Mouse (Mus musculus) intestine, embryonic 15.5 days (tissue): ENCODE data around the gene Syt1. TPM values are rescaled to one million over a fixed set of nuclear protein-coding genes. Genes with fewer than 3 reads are reported as not detected.

Experiments
- ATAC-seq: fragments of 200-750 bp; cut with Nextera tagmentation; 2 replicates; pipeline ENCODE4 v1.8.0; 2017; ENCODE audit warnings: moderate TSS enrichment, moderate library complexity
- H3K27ac ChIP-seq: fragments of 300-500 bp; sonication (generic); 2 replicates; pipeline ENCODE4 v1.5.1; 2015; ENCODE audit warnings: mild to moderate bottlenecking, inconsistent platforms
- H3K27me3 ChIP-seq: fragments of 300-500 bp; sonication (generic); replicated peaks from 2 replicates; pipeline ENCODE4 v1.6.1; 2015; ENCODE audit warnings: inconsistent platforms
- H3K36me3 ChIP-seq: fragments of 300-500 bp; sonication (generic); 2 replicates; pipeline ENCODE4 v1.6.1; 2015; ENCODE audit warnings: inconsistent platforms
- H3K4me1 ChIP-seq: fragments of 300-500 bp; sonication (generic); replicated peaks from 2 replicates; pipeline ENCODE4 v1.6.1; 2015; ENCODE audit warnings: inconsistent platforms
- H3K4me2 ChIP-seq: fragments of 300-500 bp; sonication (generic); replicated peaks from 2 replicates; pipeline ENCODE4 v1.6.1; 2015; ENCODE audit warnings: mild to moderate bottlenecking, inconsistent platforms
- H3K4me3 ChIP-seq: fragments of 300-500 bp; sonication (generic); replicated peaks from 2 replicates; pipeline ENCODE4 v1.5.1; 2015; ENCODE audit warnings: inconsistent platforms
- H3K9ac ChIP-seq: fragments of 300-500 bp; sonication (generic); 2 replicates; pipeline ENCODE4 v1.6.1; 2015; ENCODE audit warnings: inconsistent platforms
- H3K9me3 ChIP-seq: fragments of 300-500 bp; sonication (generic); 2 replicates; pipeline ENCODE4 v1.6.1; 2016; ENCODE audit warnings: inconsistent platforms
- WGBS: fragments of 180-500 bp; shearing (Covaris S2); methylation state at CpG from one replicate; pipeline ENCODE4 v1.1.7; 2015; 5-methylcytosine and 5-hydroxymethylcytosine counted together
- polyA plus RNA-seq: library from polyadenylated mRNA; unstranded; fragments of >200 nt; fragmentation: Nextera tagmentation; extraction: Ambion mirVana; gene quantifications from 2 replicates; pipeline ENCODE4 v1.2.1, GENCODE M21; 2015

The Syt1 gene
- polyA plus RNA-seq, 1 experiment from 2014 or later, result 10.0 TPM

DNA sequence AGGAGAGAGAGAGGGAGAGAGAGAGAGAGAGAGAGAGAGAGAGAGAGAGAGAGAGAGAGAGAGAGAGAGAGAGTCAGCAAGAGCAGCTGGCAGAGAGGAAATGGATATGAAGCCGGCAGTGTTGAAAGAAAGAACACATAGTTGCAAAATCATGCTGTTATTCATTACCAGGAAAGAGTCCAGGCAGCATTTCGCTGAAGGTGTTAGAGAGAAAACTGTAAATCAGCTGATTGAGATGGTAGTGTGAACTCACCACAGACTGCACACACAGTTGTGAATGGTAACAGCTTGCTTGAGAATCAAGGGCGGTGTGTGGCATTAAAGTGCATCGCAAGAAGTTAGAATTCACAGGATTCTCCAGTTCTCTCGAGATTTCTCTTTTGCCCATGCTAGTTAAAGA, 300.3 kb downstream of the Syt1 start:
- Histone ChIP-seq H3K27ac (no peak overlapping the region), H3K4me1 (no peaks in the 10 kb centered on the region), H3K27me3 (no peaks in the 10 kb centered on the region), H3K4me2 (no peak overlapping the region), H3K4me3 (no peak overlapping the region), H3K36me3 (no peaks in the 10 kb centered on the region), H3K9ac (no peak overlapping the region), H3K9me3 (no peaks in the 10 kb centered on the region)
- 57% methylated on average over 5 of the region's 5 CpGs for WGBS
- no peak for ATAC-seq

- Histone ChIP-seq H3K27me3 (no peaks in the 10 kb centered on the region), H3K27ac (no peak overlapping the region), H3K4me2 (no peak overlapping the region), H3K4me1 (no peaks in the 10 kb centered on the region), H3K9ac (no peak overlapping the region), H3K9me3 (no peaks in the 10 kb centered on the region), H3K36me3 (no peaks in the 10 kb centered on the region), H3K4me3 (no peak overlapping the region)
- 91% methylated on average over 3 of the region's 3 CpGs for WGBS
- ATAC-seq, result no peak
These were observed 305.1 kb downstream of the Syt1 start for GRCm38 (mm10) chr10:108705658-108706057.

- H3K9me3 ChIP-seq, result no peaks in the 10 kb centered on the region
- H3K27me3 ChIP-seq, result no peaks in the 10 kb centered on the region
- no peaks in the 10 kb centered on the region for H3K4me1 ChIP-seq
- H3K36me3 ChIP-seq, result no peaks in the 10 kb centered on the region
- no peak overlapping the region for H3K27ac ChIP-seq
- H3K9ac ChIP-seq, result no peak overlapping the region
- no peak overlapping the region for H3K4me3 ChIP-seq
- 86% methylated on average over 14 of the region's 14 CpGs for WGBS
- no peak overlapping the region for H3K4me2 ChIP-seq
- no peak for ATAC-seq
These were observed 309.2 kb downstream of the Syt1 start for GRCm38 (mm10) chr10:108701361-108702128.

DNA sequence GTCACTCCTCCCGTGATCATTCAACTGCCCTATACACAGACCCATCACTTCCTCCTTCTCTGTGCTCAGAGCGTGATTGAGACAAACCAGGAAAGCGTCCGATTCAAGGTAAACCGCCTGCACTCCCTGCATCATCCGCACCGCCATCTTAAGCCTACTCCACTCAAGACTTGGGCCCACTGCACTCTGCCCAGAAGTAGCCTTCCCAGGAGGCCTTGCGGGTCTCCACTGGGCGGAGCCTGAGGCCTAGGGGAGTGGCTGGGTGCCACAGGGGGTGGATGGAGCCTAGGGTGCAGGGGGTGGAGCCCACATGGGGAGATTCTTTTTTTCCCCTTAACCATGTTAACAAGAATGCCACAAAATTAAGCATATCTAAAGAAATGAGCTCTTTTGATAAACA, 310.8 kb downstream of the Syt1 start, which contains the start of gene Gm5136:
TSS of gene Gm5136 (minus strand) at position 215 of the 400 bp plus-strand sequence.
- no peak for ATAC-seq
- H3K36me3 ChIP-seq, result no peaks in the 10 kb centered on the region
- H3K27ac ChIP-seq, result no peak within 1 kb of the TSS
- 94% methylated on average over 9 of the region's 9 CpGs for WGBS
- H3K4me2 ChIP-seq, result no peak within 1 kb of the TSS
- H3K27me3 ChIP-seq, result no peaks in the 10 kb centered on the region
- H3K9me3 ChIP-seq, result no peaks in the 10 kb centered on the region
- no peak within 1 kb of the TSS for H3K4me3 ChIP-seq
- no peak within 1 kb of the TSS for H3K9ac ChIP-seq
- no peaks in the 10 kb centered on the region for H3K4me1 ChIP-seq

DNA sequence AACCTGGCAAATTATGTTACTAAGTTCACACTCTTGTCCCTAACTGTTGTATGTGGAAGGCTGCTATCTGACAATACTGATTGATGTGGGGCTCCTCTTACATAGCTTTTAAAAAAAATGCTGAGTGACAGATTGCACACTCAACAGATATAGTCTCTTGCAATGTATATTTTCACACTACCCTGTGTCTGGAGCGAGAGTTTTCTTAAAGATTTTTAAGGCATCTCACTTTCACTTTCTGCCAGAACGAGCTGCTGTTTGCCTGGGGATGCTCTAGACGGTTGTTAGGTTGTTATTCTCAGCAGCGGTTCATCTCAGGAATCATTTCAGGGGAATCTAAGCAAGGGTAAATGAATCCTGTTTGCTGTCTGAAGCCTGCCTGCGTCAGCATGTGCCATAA, 313.7 kb downstream of the Syt1 start:
- Histone ChIP-seq H3K4me2 (no peak overlapping the region), H3K9me3 (no peaks in the 10 kb centered on the region), H3K4me3 (no peak overlapping the region), H3K27me3 (no peaks in the 10 kb centered on the region), H3K4me1 (no peaks in the 10 kb centered on the region), H3K36me3 (no peaks in the 10 kb centered on the region), H3K27ac (no peak overlapping the region), H3K9ac (no peak overlapping the region)
- ATAC-seq, result no peak
- WGBS, result 39% methylated on average over 5 of the region's 5 CpGs

- H3K36me3 ChIP-seq, result no peaks in the 10 kb centered on the region
- H3K27me3 ChIP-seq, result no peaks in the 10 kb centered on the region
- no peak overlapping the region for H3K27ac ChIP-seq
- H3K4me1 ChIP-seq, result no peaks in the 10 kb centered on the region
- H3K4me3 ChIP-seq, result no peak overlapping the region
- no peak overlapping the region for H3K9ac ChIP-seq
- ATAC-seq, result no peak
- no peaks in the 10 kb centered on the region for H3K9me3 ChIP-seq
- H3K4me2 ChIP-seq, result no peak overlapping the region
- 71% methylated on average over 9 of the region's 9 CpGs for WGBS
These were observed 319.8 kb downstream of the Syt1 start for GRCm38 (mm10) chr10:108690954-108691353.

DNA sequence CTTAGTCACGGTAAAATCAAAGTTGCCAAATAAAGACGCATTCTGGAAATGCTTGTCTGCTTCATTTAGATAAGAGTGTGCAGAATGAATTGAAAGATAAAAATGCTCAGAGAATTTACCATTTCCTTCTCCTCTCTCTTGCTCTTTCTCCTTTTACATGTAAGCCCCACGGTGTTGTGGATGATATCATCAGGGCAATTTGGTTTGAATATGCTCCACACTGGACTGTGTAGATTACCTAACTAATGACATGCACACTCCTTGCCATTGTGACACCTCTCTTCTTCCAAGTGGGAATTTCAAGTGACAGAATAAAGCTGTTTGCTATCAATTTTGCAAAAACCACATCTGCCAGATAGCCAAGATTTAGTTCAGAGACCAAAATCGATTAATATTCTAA, 324.1 kb downstream of the Syt1 start:
- H3K4me2 ChIP-seq, result no peak overlapping the region
- no peak overlapping the region for H3K9ac ChIP-seq
- H3K4me3 ChIP-seq, result no peak overlapping the region
- H3K27ac ChIP-seq, result no peak overlapping the region
- 82% methylated on average over 4 of the region's 4 CpGs for WGBS
- H3K36me3 ChIP-seq, result no peaks in the 10 kb centered on the region
- H3K9me3 ChIP-seq, result no peaks in the 10 kb centered on the region
- no peaks in the 10 kb centered on the region for H3K27me3 ChIP-seq
- no peaks in the 10 kb centered on the region for H3K4me1 ChIP-seq
- ATAC-seq, result no peak

- no peak for ATAC-seq
- Histone ChIP-seq H3K9me3 (no peaks in the 10 kb centered on the region), H3K4me2 (no peak overlapping the region), H3K4me3 (no peak overlapping the region), H3K27me3 (no peaks in the 10 kb centered on the region), H3K4me1 (no peaks in the 10 kb centered on the region), H3K9ac (no peak overlapping the region), H3K27ac (no peak overlapping the region), H3K36me3 (no peaks in the 10 kb centered on the region)
- 54% methylated on average over 14 of the region's 14 CpGs for WGBS
These were observed 330.9 kb downstream of the Syt1 start for GRCm38 (mm10) chr10:108679675-108680390.

DNA sequence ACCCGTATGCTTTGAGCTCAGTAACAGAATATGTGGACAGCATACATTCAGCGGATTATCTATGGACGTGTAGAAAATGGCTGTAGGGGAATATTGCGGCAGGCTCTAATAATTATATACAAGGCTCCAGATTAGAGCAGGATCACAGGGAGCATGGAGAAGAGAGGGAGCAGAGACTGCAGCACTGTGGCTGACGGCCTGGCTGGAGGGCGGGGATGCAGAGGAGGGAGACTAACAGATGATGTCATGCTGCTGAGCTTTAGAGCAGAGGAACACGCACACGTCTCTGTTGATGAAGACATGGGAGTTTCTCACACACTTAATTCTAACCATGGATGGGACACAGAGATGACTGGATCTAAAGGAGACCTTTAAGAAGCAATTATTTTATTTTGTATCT, 333.7 kb downstream of the Syt1 start:
- Histone ChIP-seq H3K4me1 (no peaks in the 10 kb centered on the region), H3K9ac (no peak overlapping the region), H3K4me2 (no peak overlapping the region), H3K36me3 (no peaks in the 10 kb centered on the region), H3K4me3 (no peak overlapping the region), H3K27me3 (no peaks in the 10 kb centered on the region), H3K9me3 (no peaks in the 10 kb centered on the region), H3K27ac (no peak overlapping the region)
- ATAC-seq, result no peak
- WGBS, result 82% methylated on average over 8 of the region's 8 CpGs

DNA sequence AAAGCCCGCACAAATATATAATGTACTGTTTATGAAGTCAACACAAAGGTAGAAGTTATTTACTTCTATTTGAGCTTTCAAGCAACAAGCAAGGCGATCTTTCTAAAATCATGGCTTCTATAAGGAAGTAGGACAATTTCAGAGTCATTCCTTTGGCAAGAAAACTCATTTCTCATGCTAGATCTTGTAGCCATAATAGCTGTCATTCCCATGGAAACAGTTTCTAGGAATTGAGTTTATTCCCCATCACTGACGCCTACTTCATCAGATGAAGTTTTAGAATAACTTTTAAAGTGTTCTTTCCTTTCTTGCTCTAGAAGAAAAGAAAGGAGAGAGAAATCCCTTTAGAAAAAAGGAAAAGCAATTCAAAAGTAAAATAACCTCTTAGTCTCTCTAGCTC, 341.8 kb downstream of the Syt1 start:
- Histone ChIP-seq H3K27ac (no peak overlapping the region), H3K9me3 (no peaks in the 10 kb centered on the region), H3K27me3 (no peaks in the 10 kb centered on the region), H3K4me3 (no peak overlapping the region), H3K36me3 (no peaks in the 10 kb centered on the region), H3K9ac (no peak overlapping the region), H3K4me2 (no peak overlapping the region), H3K4me1 (no peaks in the 10 kb centered on the region)
- 86% methylated on average over 3 of the region's 3 CpGs for WGBS
- no peak for ATAC-seq

- Histone ChIP-seq H3K9ac (no peak overlapping the region), H3K4me2 (no peak overlapping the region), H3K9me3 (no peaks in the 10 kb centered on the region), H3K4me1 (no peaks in the 10 kb centered on the region), H3K27me3 (no peaks in the 10 kb centered on the region), H3K4me3 (no peak overlapping the region), H3K36me3 (no peaks in the 10 kb centered on the region), H3K27ac (no peak overlapping the region)
- no peak for ATAC-seq
- WGBS, result 70% methylated on average over 3 of the region's 3 CpGs
These were observed 350.5 kb downstream of the Syt1 start for GRCm38 (mm10) chr10:108660295-108660694.

DNA sequence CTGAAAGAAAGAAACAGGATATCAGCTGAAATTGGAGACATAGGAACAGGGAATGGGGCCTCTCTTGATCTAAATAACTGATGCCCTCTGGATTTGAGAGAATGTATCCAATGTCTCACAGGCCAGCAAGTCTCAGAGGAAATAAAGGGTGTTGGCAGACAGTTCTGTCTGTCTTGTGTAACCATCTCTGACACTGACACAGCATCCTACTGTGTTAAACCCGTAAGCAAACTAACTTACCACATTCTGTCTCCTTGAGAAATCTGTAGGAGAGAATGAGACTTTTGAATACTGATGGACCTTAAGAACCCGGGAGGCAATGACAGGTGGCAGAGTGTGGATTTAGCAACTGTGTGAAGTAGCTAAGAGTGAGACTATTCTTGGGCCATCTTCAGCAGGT, 352.5 kb downstream of the Syt1 start:
- 74% methylated on average over 2 of the region's 2 CpGs for WGBS
- no peaks in the 10 kb centered on the region for H3K4me1 ChIP-seq
- H3K27me3 ChIP-seq, result no peaks in the 10 kb centered on the region
- H3K27ac ChIP-seq, result no peak overlapping the region
- H3K9ac ChIP-seq, result no peak overlapping the region
- H3K4me3 ChIP-seq, result no peak overlapping the region
- no peaks in the 10 kb centered on the region for H3K9me3 ChIP-seq
- no peak overlapping the region for H3K4me2 ChIP-seq
- no peaks in the 10 kb centered on the region for H3K36me3 ChIP-seq
- no peak for ATAC-seq

- H3K9me3 ChIP-seq, result no peaks in the 10 kb centered on the region
- no peaks in the 10 kb centered on the region for H3K4me1 ChIP-seq
- H3K4me3 ChIP-seq, result no peak overlapping the region
- H3K9ac ChIP-seq, result no peak overlapping the region
- H3K36me3 ChIP-seq, result no peaks in the 10 kb centered on the region
- H3K27me3 ChIP-seq, result no peaks in the 10 kb centered on the region
- no peak for ATAC-seq
- no peak overlapping the region for H3K27ac ChIP-seq
- H3K4me2 ChIP-seq, result no peak overlapping the region
These were observed 353.1 kb downstream of the Syt1 start for GRCm38 (mm10) chr10:108657669-108658068.
